Mouse (Mus musculus) heart, postnatal 0 days (tissue): ENCODE measurements around the gene Camta1.

Source experiments
- CTCF ChIP-seq: IDR thresholded peaks from 2 replicates; pipeline ENCODE4 v1.5.1; 2016; ENCODE audit warnings: antibody characterized with exemption, control low read depth, low read depth
- EP300 ChIP-seq: IDR thresholded peaks from 2 replicates; pipeline ENCODE4 v1.6.1; 2016; ENCODE audit warnings: antibody characterized with exemption, low read depth

GRCm38 (mm10) chr4:150925923-150926322 lies 935.8 kb downstream of the Camta1 start:
- TF ChIP-seq CTCF, result peak; percentile 38
- TF ChIP-seq EP300, result no peak
